Mouse (Mus musculus): ENCODE data around the gene Oxld1.
"Not testable (repeated sequence)": the region's sequence is repeated elsewhere in the genome, so short reads cannot be mapped to it uniquely, and the experiment has no call there.

Gene Oxld1

GRCm38 (mm10) chr11:120423569-120424295 lies 34.1 kb downstream of the Oxld1 start:
- DNase-seq (ENCODE audit: low spot score): peak; percentile 88

DNA sequence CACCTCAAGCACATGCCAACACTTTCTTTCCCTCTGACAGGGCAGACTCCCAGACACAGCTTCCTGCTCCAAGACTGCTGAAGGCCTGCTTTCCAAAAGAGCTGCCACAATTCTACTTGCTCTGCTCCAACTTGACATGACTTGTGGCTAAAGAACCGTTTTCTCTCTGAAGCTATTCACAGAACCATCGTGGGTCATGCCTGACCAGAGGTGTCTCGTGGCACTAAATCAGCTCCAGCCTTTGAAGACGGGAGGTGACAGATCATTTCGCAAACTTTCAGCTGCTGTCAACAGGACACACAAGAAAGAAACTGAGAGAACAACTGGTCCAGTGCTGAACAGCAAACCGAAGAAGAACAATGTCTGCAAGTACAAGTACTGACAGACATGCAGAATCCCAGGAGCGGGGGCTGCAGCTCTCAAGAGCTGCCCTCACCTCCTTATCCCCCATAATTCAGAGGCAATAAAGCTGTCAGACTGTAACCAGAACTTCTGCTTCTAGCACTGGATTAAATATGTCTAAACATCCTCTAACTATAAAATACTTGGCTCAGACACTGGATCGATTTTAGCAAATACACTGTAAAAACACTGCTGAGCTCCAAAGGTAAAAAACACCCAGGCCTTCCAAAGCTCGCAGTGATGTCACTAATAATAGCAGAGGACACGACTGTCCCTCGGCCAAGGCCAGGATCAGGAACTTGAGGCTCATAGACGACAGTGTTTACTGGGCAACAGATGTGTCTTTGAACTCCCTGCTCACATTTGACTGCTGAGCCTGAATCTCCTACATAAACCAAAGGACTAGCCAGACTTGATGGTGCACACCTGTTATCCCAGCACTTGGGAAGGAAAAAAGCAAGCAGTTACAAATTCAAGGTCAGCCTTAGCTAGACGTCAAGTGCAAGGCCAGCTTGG lies 35.0 kb downstream of the Oxld1 start:
- no peak for DNase-seq (ENCODE audit: low spot score)

GRCm38 (mm10) chr11:120418592-120418991 lies 39.3 kb downstream of the Oxld1 start:
- DNase-seq (ENCODE audit: low spot score): no peak

GRCm38 (mm10) chr11:120417852-120418251 lies 40.0 kb downstream of the Oxld1 start:
- DNase-seq (ENCODE audit: low spot score): no peak

GRCm38 (mm10) chr11:120413621-120414020 lies 44.2 kb downstream of the Oxld1 start:
- DNase-seq (ENCODE audit: low spot score): not testable (repeated sequence)
